Mouse (Mus musculus) neural tube, embryonic 10.5 days (tissue): ENCODE measurements around the gene Susd5.
"Not testable (repeated sequence)": the region's sequence is repeated elsewhere in the genome, so short reads cannot be mapped to it uniquely, and the experiment has no call there.

Experiments
- DNase-seq: peaks from one replicate; pipeline ENCODE4 v3.0.0-alpha.2; 2017; ENCODE audit warnings: low spot score; ENCODE audit errors: extremely low spot score

Gene Susd5

DNA sequence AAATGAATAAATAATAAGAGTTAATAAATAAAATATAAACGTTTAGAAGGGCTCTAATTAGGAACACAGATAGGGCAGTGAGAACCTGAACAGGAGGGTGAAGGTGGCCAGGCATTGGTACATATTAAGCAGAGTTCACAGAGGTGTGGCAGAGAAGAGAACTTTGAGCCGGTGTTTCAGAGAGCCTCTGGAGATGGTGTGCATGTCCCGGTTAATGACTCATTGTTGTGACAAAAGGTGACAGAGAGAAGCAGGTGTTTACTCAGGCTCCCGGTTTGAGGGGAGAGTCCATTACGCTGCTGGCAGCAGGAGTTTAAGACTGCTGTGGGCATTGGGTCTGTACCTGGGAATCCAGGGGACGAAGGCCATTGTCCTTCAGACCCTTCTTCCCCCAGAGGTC is 12.4 kb downstream of the Susd5 start:
- no peak for DNase-seq

DNA sequence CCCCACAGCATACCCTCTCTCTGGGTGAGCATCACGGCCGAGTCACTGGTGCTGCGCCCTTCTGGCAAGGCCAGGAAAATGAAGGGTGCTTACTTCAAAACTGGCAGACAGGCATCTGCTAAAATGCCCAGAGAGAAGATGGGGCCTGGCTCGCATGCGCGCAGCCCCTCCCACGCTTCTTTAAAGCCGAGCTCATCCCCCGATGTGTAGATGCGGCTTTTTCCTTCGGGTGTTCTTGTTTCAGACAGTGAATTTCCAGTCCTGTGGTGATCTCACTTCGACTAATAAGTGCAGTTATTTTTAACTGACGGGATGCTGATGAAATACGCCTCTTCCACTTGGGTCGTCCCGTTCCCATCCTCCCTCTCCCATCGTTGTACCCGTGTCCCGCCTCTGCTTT is 16.7 kb downstream of the Susd5 start:
- no peak for DNase-seq

DNA sequence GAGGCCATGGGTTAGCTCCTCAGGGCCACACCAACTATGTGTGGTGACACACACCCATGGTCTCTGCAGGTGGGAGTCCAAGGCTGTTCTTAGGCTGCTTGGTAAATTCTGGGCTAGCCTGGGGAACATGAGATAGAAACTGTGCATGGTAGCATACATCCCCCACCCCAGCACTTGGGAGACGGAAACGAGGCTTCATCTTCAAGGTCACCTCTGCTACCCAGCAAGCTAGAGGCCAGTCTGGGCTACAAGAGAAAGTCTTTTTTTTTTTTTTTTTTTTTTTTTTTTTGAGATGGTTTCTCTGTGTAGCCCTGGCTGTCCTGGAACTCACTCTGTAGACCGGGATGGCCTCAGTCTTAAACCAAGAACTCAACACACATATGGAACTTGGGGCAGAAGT is 29.5 kb downstream of the Susd5 start:
- DNase-seq, result no peak

DNA sequence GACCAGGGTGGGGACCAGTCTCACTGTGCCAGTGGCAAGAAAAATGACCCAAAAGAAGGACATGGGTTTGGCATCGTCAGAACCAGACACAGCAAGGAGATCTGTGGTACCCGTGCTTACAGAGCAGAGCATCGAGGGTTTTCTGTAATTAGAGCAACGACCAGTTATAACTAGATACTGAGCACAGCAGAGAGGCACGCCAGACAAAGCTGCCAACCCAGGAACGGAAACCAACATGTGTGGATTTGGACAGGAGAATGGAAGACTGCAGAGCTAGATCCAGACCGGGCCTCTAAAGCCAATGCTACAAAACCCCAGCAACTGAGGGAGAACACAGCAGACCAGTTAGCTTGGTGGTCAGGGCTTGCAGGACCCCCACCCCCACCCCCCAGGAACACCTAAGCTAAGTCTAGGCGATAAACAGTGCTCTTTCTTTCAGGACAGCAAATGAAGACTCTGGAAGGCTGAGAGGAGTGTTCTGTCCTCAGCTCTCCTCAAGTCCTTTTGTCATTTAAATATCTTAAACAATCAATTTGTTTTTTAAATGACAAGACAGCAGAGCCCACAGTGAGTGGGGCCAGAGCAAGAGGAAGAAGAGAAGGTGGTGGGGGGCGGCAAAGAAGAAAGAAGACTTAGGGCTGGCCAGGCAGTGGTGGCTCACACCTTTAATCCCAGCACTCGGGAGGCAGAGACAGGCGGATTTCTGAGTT is 30.3 kb downstream of the Susd5 start:
- DNase-seq, result no peak

DNA sequence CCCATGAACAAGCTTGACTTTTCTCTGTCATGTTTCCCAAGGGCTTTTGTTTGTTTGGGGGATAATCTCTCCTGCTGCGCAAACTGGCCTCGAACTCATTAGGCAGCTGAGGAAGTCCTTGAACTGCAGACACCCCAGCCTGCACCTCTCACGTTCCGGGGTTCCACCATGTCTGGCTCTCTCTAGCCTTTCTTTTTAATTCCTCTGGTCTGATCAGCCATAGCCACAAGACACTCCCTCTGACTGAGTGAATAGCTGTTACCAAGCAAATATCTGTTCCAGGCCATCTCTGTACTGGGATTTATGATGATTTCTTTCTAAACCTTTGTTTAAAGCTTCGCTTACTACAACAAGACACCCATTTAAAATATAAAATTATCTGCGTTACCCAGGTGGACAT is 31.9 kb downstream of the Susd5 start:
- DNase-seq, result not testable (repeated sequence)

DNA sequence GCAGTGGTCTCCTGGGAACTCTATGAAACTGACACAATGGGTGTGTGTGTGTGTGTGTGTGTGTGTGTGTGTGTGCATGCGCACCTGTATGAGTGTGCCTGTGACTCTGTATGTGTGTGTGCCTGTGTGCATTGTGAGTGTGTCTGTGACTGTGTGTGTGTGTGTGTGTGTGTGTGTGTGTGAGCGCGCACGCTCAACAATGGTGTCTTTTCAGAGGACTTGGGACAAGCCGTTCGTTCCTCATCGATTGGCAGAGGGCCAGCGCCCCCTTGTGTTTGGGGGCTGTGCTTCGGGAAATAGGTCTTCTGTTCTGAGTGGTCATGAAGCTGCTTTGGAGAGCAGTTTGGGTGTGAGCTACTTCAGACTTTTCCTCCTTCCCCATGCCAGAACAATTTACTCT is 35.2 kb downstream of the Susd5 start:
- DNase-seq, result peak; percentile 62

DNA sequence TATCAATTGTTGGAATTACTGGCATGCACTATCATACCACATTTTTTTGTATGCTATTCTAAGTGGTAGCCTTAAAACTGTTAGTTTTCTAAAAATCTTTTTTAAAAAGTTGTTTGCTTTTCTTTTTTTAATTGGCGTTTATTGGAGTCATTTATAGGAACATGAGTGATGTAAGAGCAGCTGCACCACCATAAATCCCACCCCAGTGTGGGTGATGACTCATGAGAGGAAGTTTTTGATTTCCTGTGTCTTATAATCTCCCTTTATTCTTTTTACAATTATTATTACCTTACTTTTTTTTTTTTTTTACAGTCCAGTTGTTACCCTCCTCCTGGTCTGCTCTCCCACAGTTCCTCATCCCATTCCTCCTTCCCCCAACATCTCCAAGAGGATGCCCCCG is 37.9 kb downstream of the Susd5 start:
- no peak for DNase-seq

DNA sequence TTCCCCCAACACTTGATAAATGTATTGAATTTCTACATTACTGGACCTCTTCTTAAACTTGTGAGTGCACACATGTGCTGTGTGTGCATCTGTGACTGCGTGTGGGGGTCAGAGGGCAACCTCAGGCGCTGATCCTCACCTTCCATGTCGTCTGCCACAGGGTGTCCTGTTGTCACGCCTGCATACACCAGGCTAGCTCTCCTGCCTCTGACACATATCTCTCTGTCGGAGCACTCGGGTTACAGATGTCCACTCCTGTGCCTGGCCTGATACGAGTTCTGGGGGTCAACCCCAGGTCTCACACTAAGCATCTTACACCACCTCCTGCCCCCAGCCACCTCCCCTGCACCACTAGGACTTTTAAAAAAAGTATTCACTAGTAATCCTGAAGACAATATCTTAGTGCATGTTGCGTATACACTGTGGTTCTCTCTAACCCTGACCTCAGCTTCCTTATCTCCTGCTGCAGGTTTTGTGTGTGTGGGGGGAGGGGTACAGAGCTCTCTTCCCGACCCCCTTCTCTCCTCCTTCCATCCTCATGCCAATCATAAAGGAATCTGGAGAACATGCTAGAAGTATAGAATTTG is 41.9 kb downstream of the Susd5 start:
- DNase-seq, result no peak

DNA sequence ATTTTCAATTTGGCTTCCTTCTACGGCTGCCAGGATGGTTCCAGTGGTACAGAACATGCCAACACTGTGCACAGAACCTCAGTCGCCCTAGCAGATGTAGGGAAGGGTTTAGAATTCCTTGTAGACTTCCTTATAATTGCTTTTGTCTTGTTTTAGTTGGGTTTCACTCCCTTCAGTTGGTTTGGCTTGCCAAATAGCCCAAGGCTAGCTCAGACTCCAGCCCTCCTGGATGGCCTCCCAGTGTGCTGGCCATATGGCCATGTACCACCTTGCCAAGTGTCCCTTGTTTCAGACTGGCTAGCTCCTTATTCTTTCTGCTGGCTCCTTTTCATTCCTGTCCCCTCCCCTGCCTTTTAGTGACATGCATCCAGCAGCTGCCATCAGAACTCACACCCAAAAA is 53.3 kb downstream of the Susd5 start:
- DNase-seq, result no peak

DNA sequence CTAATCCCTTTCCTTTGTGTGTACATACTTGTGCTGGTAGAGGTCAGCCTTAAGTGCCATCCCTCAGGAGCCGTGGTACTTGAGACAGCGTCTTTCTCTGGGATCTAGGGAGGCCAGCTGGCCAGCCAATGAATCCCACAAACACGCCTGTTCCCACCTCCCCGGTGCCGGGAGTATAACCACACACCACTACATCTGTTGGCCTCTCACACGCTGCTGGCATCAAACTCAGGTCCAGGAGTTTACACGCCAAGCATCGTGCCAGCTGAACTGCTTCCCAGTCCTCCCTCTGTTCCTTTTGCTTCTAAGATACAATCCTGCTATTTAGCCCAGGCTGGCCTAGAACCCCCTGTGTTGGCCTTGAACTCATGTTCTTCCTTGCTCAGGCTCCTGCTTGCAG is 54.2 kb downstream of the Susd5 start:
- DNase-seq, result no peak

DNA sequence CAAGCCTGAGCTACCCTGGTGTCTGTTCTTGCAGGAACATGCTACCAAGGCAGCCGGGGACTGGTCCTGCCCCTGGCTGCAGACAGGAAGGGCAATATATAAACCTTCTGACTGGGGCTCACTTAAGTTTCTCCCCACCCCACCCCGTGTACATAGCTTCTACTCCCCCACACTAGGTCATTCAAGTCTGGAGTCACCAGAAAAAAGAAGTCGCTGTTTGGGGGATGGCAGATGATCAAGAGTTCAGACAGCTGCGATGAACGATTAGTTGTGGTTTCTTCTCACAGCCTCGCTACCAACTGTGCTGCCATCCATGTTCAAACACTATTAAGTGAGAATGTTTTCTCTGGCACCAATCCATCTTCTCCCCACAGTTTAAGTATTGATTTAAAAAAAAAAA is 55.3 kb downstream of the Susd5 start:
- DNase-seq, result no peak

DNA sequence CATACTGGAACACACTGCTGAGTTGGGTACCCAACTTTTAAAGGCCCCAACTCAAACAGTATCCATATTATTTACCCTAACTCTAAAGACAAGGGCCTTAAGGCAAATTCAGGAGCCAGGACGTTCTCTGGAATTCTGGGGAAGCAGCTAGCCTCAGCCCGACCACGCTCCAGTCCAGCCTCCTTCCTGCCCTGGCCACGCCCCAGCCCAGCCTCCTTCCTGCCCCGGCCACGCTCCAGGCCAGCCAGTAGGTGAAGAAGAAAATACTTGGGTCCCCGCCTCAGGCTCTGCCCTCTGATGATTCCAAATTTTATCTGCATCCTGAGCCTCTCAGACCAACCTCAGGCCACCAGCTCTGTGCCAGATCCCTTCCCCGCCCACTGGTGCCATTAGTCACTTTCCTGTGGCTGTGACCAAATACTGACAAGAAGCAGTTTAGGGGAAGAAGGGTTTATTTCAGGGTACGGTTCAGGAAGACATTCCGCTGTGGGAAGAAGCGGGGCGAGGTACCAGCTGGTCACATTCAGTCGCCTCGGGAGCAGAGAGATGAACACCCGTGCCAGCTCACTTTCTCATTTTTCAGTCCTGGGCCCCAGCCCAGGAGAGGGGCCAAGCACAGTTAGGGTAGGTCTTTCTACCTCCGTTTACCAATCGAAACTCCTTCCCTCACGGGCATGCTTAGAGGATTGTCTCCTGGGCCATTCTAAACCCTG is 57.1 kb downstream of the Susd5 start:
- DNase-seq, result no peak

DNA sequence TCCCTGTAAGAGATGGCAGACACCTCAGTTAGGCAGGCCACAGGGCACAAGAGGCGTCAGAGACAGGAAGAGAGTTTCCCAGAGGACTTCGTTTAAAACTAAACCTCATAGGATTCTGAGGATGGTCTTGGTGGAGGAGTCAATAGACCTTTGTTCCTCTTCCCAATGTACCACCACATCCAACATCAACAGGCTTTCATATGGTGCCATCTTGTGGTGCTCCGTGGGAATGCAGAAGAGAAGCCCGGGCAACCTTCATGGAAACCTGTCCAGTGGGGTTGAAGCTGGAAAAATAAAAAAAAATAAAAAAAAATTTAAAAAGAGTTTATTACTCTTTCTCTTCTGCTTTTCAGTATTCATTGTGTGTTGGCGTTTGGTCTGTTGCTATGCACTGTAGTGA is 59.7 kb downstream of the Susd5 start:
- peak; percentile 65 for DNase-seq

DNA sequence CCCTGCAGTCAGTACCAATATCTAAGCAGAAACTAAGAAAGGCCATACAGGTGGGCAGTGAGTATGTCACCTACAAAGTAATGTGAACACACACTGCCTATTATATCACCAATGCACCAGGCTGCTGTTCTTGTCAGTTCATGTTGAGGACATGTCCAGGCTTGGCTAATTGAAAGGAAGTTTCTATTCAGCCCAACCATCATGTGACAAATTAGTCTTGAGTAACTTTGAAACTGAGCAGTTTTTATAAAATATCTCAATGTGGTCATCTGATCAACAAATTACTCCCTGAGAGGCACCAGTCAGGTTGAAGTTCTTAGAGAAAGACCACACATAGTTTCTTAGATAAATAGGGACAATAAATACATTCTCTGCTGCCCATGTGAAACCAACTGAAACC is 65.9 kb downstream of the Susd5 start:
- DNase-seq, result not testable (repeated sequence)

DNA sequence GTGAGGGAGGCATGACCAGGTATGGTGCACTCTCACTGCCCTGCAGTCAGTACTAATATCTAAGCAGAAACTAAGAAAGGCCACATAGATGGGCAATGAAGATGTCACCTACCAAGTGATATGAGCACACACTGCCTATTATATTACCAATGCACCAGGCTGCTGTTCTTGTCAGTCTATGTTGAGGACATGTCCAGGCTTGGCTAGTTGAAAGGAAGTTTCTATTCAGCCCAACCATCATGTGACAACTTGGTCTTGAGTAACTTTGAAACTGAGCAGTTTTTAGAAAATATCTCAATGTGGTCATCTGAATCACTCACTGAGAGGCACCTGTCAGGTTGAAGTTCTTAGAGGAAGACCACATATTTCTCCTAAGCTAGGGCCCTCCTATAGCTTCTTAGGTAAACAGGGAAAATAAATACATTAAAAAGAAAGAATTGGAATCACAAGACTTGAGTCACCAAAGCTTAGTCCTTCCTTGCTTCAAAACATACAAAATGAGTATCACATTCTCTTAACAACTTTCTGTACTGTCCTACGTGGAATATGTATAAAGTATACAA is 72.4 kb downstream of the Susd5 start:
- not testable (repeated sequence) for DNase-seq
